Mouse (Mus musculus): ENCODE results near the gene Ccdc15.

Ccdc15 gene

DNA sequence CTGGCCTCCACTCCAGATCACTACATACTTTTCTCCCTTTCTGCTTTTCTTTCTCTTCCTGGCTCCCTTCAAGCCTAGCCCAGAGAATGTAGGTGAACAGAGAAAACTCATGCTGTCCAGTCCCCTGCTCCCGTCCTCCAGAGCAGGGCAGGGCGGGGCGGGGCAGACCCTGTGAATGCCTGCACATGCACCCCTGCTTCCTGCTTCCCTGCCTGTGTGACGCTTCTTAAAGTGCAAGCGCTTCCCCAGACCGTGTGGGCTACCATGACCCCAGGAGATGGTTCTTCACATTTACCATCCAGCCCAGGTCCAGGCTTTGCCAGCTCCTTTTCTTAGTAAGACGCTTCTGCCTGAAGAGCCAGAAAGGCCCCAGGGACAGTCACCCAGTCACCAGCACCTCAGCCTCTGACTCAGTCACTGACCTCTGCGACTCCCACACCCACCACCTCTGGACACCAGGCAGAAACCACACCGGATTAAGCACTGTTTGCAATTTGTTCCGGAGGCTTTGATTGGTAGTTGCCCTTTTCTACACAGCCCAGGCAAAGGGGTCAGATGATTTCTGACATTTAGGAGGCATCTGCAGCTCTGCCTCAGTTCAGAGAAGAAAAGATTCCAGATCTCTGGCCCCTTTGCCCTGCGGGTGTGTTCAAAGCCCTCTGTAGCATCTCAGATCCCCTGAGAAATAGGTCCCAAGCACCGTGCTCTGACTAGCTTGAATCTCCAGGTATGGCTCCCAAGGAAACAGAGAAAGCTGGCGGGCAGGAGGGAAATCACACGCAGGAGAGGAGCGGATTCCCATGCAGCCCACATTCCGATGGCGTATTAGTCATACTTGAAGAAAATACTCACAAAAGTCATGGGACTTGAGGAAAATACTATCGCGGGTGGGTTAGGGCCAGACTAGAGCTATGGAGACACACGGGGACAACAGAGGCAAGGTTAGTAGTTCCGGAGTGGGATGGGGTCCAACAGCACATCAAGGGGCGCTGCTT is 115.7 kb downstream of the Ccdc15 start:
- no peak for DNase-seq (ENCODE audit: low spot score)

GRCm38 (mm10) chr9:37230486-37231195 is 117.6 kb downstream of the Ccdc15 start:
- no peak for DNase-seq (ENCODE audit: low spot score)

GRCm38 (mm10) chr9:37229880-37230325 is 118.3 kb downstream of the Ccdc15 start:
- peak; percentile 41 for DNase-seq (ENCODE audit: low spot score)
